Mouse (Mus musculus): ENCODE results near the gene Pcgf2.
"Not testable (repeated sequence)": the region's sequence is repeated elsewhere in the genome, so short reads cannot be mapped to it uniquely, and the experiment has no call there.

Pcgf2 gene

GRCm38 (mm10) chr11:97717369-97718280, 17.3 kb upstream of the Pcgf2 start:
- DNase-seq (ENCODE audit: low spot score), result no peak

- no peak for DNase-seq (ENCODE audit: low spot score)
Measured at GRCm38 (mm10) chr11:97716021-97716420, 15.7 kb upstream of the Pcgf2 start.

GRCm38 (mm10) chr11:97714784-97715760, 14.8 kb upstream of the Pcgf2 start:
- DNase-seq (ENCODE audit: low spot score), result no peak

- no peak for DNase-seq (ENCODE audit: low spot score)
Measured at GRCm38 (mm10) chr11:97714356-97714755, 14.1 kb upstream of the Pcgf2 start.

- DNase-seq (ENCODE audit: low spot score), result no peak
Measured at GRCm38 (mm10) chr11:97713896-97714295, 13.6 kb upstream of the Pcgf2 start.

- no peak for DNase-seq (ENCODE audit: low spot score)
Measured at GRCm38 (mm10) chr11:97712286-97712685, 12.0 kb upstream of the Pcgf2 start.

- DNase-seq (ENCODE audit: low spot score), result no peak
Measured at GRCm38 (mm10) chr11:97711200-97711900, 11.1 kb upstream of the Pcgf2 start.

- not testable (repeated sequence) for DNase-seq (ENCODE audit: low spot score)
Measured at GRCm38 (mm10) chr11:97710067-97710466, 9.8 kb upstream of the Pcgf2 start.

- peak; percentile 100 for DNase-seq (ENCODE audit: low spot score)
Measured at GRCm38 (mm10) chr11:97703039-97703826, 2.9 kb upstream of the Pcgf2 start, which contains the start of gene Psmb3. Psmb3 (plus strand) TSS chr11:97703399.

GRCm38 (mm10) chr11:97702393-97702745, 2.1 kb upstream of the Pcgf2 start:
- DNase-seq (ENCODE audit: low spot score), result peak; percentile 82

GRCm38 (mm10) chr11:97701581-97702392, 1.5 kb upstream of the Pcgf2 start:
- DNase-seq (ENCODE audit: low spot score), result no peak

GRCm38 (mm10) chr11:97700746-97701580, 666 bp upstream of the Pcgf2 start:
- no peak for DNase-seq (ENCODE audit: low spot score)

- no peak for DNase-seq (ENCODE audit: low spot score)
Measured at GRCm38 (mm10) chr11:97699626-97700002, 683 bp downstream of the Pcgf2 start.

- DNase-seq (ENCODE audit: low spot score), result no peak
Measured at GRCm38 (mm10) chr11:97698741-97699611, 1.3 kb downstream of the Pcgf2 start.

GRCm38 (mm10) chr11:97697891-97698529, 2.3 kb downstream of the Pcgf2 start:
- DNase-seq (ENCODE audit: low spot score), result no peak

GRCm38 (mm10) chr11:97697199-97697890, 3.0 kb downstream of the Pcgf2 start:
- no peak for DNase-seq (ENCODE audit: low spot score)

GRCm38 (mm10) chr11:97696669-97697068, 3.6 kb downstream of the Pcgf2 start:
- DNase-seq (ENCODE audit: low spot score), result no peak

Data from c-Kit-positive CD71-positive TER-119-positive erythroid progenitor cells, embryonic 14.5 days (primary cell).